Mouse (Mus musculus) forebrain, embryonic 13.5 days (tissue): ENCODE results near the gene Galnt18. TPM values are rescaled to one million over a fixed set of nuclear protein-coding genes. Genes with fewer than 3 reads are reported as not detected.
A peak's percentile ranks its signal among the peaks of the same experiment; 100 is the strongest.

Experiments
- ATAC-seq: fragments of 200-750 bp; cut with Nextera tagmentation; 2 replicates; pipeline ENCODE4 v1.8.0; 2017
- H3K27ac ChIP-seq: fragments of 300-500 bp; sonication (generic); 2 replicates; pipeline ENCODE4 v1.5.1; 2015; ENCODE audit warnings: inconsistent platforms, mild to moderate bottlenecking, moderate library complexity
- H3K27me3 ChIP-seq: fragments of 300-500 bp; sonication (generic); 2 replicates; pipeline ENCODE4 v1.6.1; 2015; ENCODE audit warnings: mild to moderate bottlenecking, inconsistent platforms
- H3K36me3 ChIP-seq: fragments of 300-500 bp; sonication (generic); 2 replicates; pipeline ENCODE4 v1.6.1; 2015; ENCODE audit warnings: mild to moderate bottlenecking, inconsistent platforms; ENCODE audit not compliant: poor library complexity, severe bottlenecking
- H3K4me1 ChIP-seq: fragments of 300-500 bp; sonication (generic); 2 replicates; pipeline ENCODE4 v1.6.1; 2015; ENCODE audit warnings: inconsistent platforms
- H3K4me2 ChIP-seq: fragments of 300-500 bp; sonication (generic); 2 replicates; pipeline ENCODE4 v1.6.1; 2015; ENCODE audit warnings: inconsistent platforms, mild to moderate bottlenecking, moderate library complexity
- H3K4me3 ChIP-seq: fragments of 300-500 bp; sonication (generic); 2 replicates; pipeline ENCODE4 v1.5.1; 2015; ENCODE audit warnings: mild to moderate bottlenecking, inconsistent platforms
- H3K9ac ChIP-seq: fragments of 300-500 bp; sonication (generic); 2 replicates; pipeline ENCODE4 v1.6.1; 2015; ENCODE audit warnings: mild to moderate bottlenecking, inconsistent platforms
- H3K9me3 ChIP-seq: fragments of 300-500 bp; sonication (generic); replicated peaks from 2 replicates; pipeline ENCODE4 v1.6.1; 2016; ENCODE audit warnings: inconsistent platforms
- WGBS: fragments of 180-500 bp; shearing (Covaris S2); methylation state at CpG from one replicate; pipeline ENCODE4 v1.1.7; 2015; 5-methylcytosine and 5-hydroxymethylcytosine counted together
- polyA plus RNA-seq: library from polyadenylated mRNA; unstranded; fragments of >200 nt; fragmentation: Nextera tagmentation; extraction: Ambion mirVana; gene quantifications from 2 replicates; pipeline ENCODE4 v1.2.1, GENCODE M21; 2015

Galnt18 gene
- polyA plus RNA-seq, 1 experiment from 2014 or later = 4.6 TPM

- Histone ChIP-seq H3K4me2 (no peak overlapping the region), H3K9me3 (no peaks in the 10 kb centered on the region), H3K27ac (no peak overlapping the region), H3K36me3 (no peaks in the 10 kb centered on the region), H3K4me3 (no peak overlapping the region), H3K4me1 (peaks cover 15% of the 10 kb centered on the region), H3K9ac (no peak overlapping the region), H3K27me3 (no peaks in the 10 kb centered on the region)
- 87% methylated on average over 2 of the region's 2 CpGs for WGBS
- ATAC-seq = no peak
Measured at GRCm38 (mm10) chr7:111575096-111575495, 204.7 kb downstream of the Galnt18 start.

- no peaks in the 10 kb centered on the region for H3K27me3 ChIP-seq
- no peak overlapping the region for H3K4me2 ChIP-seq
- 79% methylated on average over 2 of the region's 2 CpGs for WGBS
- ATAC-seq = no peak
- H3K9ac ChIP-seq = no peak overlapping the region
- no peaks in the 10 kb centered on the region for H3K9me3 ChIP-seq
- H3K36me3 ChIP-seq = no peaks in the 10 kb centered on the region
- H3K27ac ChIP-seq = no peak overlapping the region
- H3K4me3 ChIP-seq = no peak overlapping the region
- peaks cover 12% of the 10 kb centered on the region for H3K4me1 ChIP-seq
Measured at GRCm38 (mm10) chr7:111572336-111572735, 207.4 kb downstream of the Galnt18 start.

GRCm38 (mm10) chr7:111566838-111567237 is 212.9 kb downstream of the Galnt18 start:
- H3K9ac ChIP-seq = no peak overlapping the region
- H3K4me3 ChIP-seq = no peak overlapping the region
- H3K36me3 ChIP-seq = no peaks in the 10 kb centered on the region
- WGBS = 87% methylated on average over 6 of the region's 6 CpGs
- no peak overlapping the region for H3K4me2 ChIP-seq
- no peaks in the 10 kb centered on the region for H3K27me3 ChIP-seq
- peaks cover 4% of the 10 kb centered on the region; the same call in 1 of the 2 replicates for H3K4me1 ChIP-seq
- 0 out of 2 replicates have a peak, but pooled peaks cover 4% of the 10 kb centered on the region for H3K9me3 ChIP-seq
- no peak for ATAC-seq
- H3K27ac ChIP-seq = no peak overlapping the region

GRCm38 (mm10) chr7:111563316-111564110 is 216.3 kb downstream of the Galnt18 start:
- no peaks in the 10 kb centered on the region for H3K4me1 ChIP-seq

GRCm38 (mm10) chr7:111560097-111560496 is 219.7 kb downstream of the Galnt18 start:
- no peak overlapping the region for H3K27ac ChIP-seq
- WGBS = 82% methylated on average over 3 of the region's 3 CpGs
- H3K27me3 ChIP-seq = no peaks in the 10 kb centered on the region
- H3K4me2 ChIP-seq = no peak overlapping the region
- H3K4me3 ChIP-seq = no peak overlapping the region
- peaks cover 8% of the 10 kb centered on the region; the same call in 1 of the 2 replicates for H3K9me3 ChIP-seq
- no peak overlapping the region for H3K9ac ChIP-seq
- H3K36me3 ChIP-seq = no peaks in the 10 kb centered on the region
- no peak for ATAC-seq
- H3K4me1 ChIP-seq = no peaks in the 10 kb centered on the region

More at GRCm38 (mm10) chr7:111563316-111564110, 216.3 kb downstream of the Galnt18 start:
- 79% methylated on average over 9 of the region's 9 CpGs for WGBS
- H3K9ac ChIP-seq = no peak overlapping the region
- peaks cover 12% of the 10 kb centered on the region; the same call in 1 of the 2 replicates for H3K9me3 ChIP-seq
- H3K36me3 ChIP-seq = no peaks in the 10 kb centered on the region
- H3K4me2 ChIP-seq = no peak overlapping the region
- H3K27me3 ChIP-seq = no peaks in the 10 kb centered on the region
- no peak overlapping the region for H3K27ac ChIP-seq
- no peak for ATAC-seq
- H3K4me3 ChIP-seq = no peak overlapping the region

GRCm38 (mm10) chr7:111559011-111559410 is 220.8 kb downstream of the Galnt18 start:
- H3K4me3 ChIP-seq = no peak overlapping the region
- H3K36me3 ChIP-seq = no peaks in the 10 kb centered on the region
- peaks cover 8% of the 10 kb centered on the region; the same call in 1 of the 2 replicates for H3K9me3 ChIP-seq
- 59% methylated on average over 3 of the region's 3 CpGs for whole genome bisulfite sequencing
- H3K27ac ChIP-seq = no peak overlapping the region
- no peaks in the 10 kb centered on the region for H3K27me3 ChIP-seq
- H3K4me2 ChIP-seq = no peak overlapping the region
- no peaks in the 10 kb centered on the region for H3K4me1 ChIP-seq
- no peak for ATAC-seq
- no peak overlapping the region for H3K9ac ChIP-seq

GRCm38 (mm10) chr7:111550987-111551386 is 228.8 kb downstream of the Galnt18 start:
- 97% methylated on average over 1 of the region's 1 CpGs for WGBS
- Histone ChIP-seq H3K4me2 (no peak overlapping the region), H3K27ac (no peak overlapping the region), H3K27me3 (no peaks in the 10 kb centered on the region), H3K4me1 (peaks cover 24% of the 10 kb centered on the region), H3K4me3 (no peak overlapping the region), H3K36me3 (no peaks in the 10 kb centered on the region), H3K9me3 (no peaks in the 10 kb centered on the region), H3K9ac (no peak overlapping the region)
- ATAC-seq = no peak

GRCm38 (mm10) chr7:111547069-111547468 is 232.7 kb downstream of the Galnt18 start:
- Histone ChIP-seq H3K9ac (no peak overlapping the region), H3K9me3 (no peaks in the 10 kb centered on the region), H3K27me3 (no peaks in the 10 kb centered on the region), H3K4me1 (peaks cover 29% of the 10 kb centered on the region), H3K4me2 (peak overlapping the region; percentile 36), H3K36me3 (no peaks in the 10 kb centered on the region), H3K4me3 (no peak overlapping the region), H3K27ac (peak overlapping the region; percentile 51; the same call in 1 of the 2 replicates)
- ATAC-seq = peak; percentile 85
- WGBS = 19% methylated on average over 10 of the region's 10 CpGs

GRCm38 (mm10) chr7:111545614-111546013 is 234.2 kb downstream of the Galnt18 start:
- 42% methylated on average over 1 of the region's 1 CpGs for WGBS
- no peaks in the 10 kb centered on the region for H3K27me3 ChIP-seq
- no peak overlapping the region for H3K9ac ChIP-seq
- no peak for ATAC-seq
- H3K4me3 ChIP-seq = no peak overlapping the region
- peaks cover 29% of the 10 kb centered on the region for H3K4me1 ChIP-seq
- H3K36me3 ChIP-seq = no peaks in the 10 kb centered on the region
- H3K27ac ChIP-seq = no peak overlapping the region
- H3K9me3 ChIP-seq = no peaks in the 10 kb centered on the region
- no peak overlapping the region for H3K4me2 ChIP-seq

- H3K4me3 ChIP-seq = no peak overlapping the region
- no peaks in the 10 kb centered on the region for H3K9me3 ChIP-seq
- H3K4me2 ChIP-seq = no peak overlapping the region
- H3K9ac ChIP-seq = no peak overlapping the region
- no peak for ATAC-seq
- H3K27me3 ChIP-seq = no peaks in the 10 kb centered on the region
- WGBS = 91% methylated on average over 6 of the region's 6 CpGs
- H3K27ac ChIP-seq = no peak overlapping the region
- H3K36me3 ChIP-seq = peaks cover 3% of the 10 kb centered on the region; the same call in 1 of the 2 replicates
- H3K4me1 ChIP-seq = peaks cover 8% of the 10 kb centered on the region; the same call in 1 of the 2 replicates
Measured at GRCm38 (mm10) chr7:111537946-111538345, 241.8 kb downstream of the Galnt18 start.

- Histone ChIP-seq H3K4me1 (peaks cover 8% of the 10 kb centered on the region; the same call in 1 of the 2 replicates), H3K4me2 (no peak overlapping the region), H3K9me3 (no peaks in the 10 kb centered on the region), H3K9ac (no peak overlapping the region), H3K4me3 (no peak overlapping the region), H3K36me3 (peaks cover 3% of the 10 kb centered on the region; the same call in 1 of the 2 replicates), H3K27me3 (no peaks in the 10 kb centered on the region), H3K27ac (peak overlapping the region; percentile 27; the same call in 1 of the 2 replicates)
- 20% methylated on average over 8 of the region's 8 CpGs for WGBS
- ATAC-seq = no peak
Measured at GRCm38 (mm10) chr7:111534826-111535405, 244.9 kb downstream of the Galnt18 start.

GRCm38 (mm10) chr7:111528961-111529643 is 250.7 kb downstream of the Galnt18 start:
- H3K27me3 ChIP-seq = no peaks in the 10 kb centered on the region
- no peak overlapping the region for H3K4me3 ChIP-seq
- no peak for ATAC-seq
- no peak overlapping the region for H3K27ac ChIP-seq
- WGBS = 88% methylated on average over 3 of the region's 3 CpGs
- no peak overlapping the region for H3K4me2 ChIP-seq
- no peaks in the 10 kb centered on the region for H3K9me3 ChIP-seq
- H3K4me1 ChIP-seq = 0 out of 2 replicates have a peak, but pooled peaks cover under 1% of the 10 kb centered on the region
- H3K9ac ChIP-seq = no peak overlapping the region
- H3K36me3 ChIP-seq = no peaks in the 10 kb centered on the region
